Mouse (Mus musculus) MEL (cell line): ENCODE measurements around the gene Clrn2.

Experiments
- CTCF ChIP-seq, 3 experiments: IDR thresholded peaks in 2 of 3; conservative IDR thresholded peaks in 1 of 3; 2 replicates each; pipeline ENCODE4 v1.5.1; 2011 to 2012; ENCODE audit warnings: low read length in 3 of 3, low read depth in 2 of 3, mild to moderate bottlenecking in 2 of 3, improper control_type of control experiment in 1 of 3, inconsistent platforms in 1 of 3, mixed read lengths in 1 of 3, moderate library complexity in 1 of 3; ENCODE audit not compliant: control insufficient read depth in 1 of 3, insufficient read depth in 1 of 3, poor library complexity in 1 of 3, severe bottlenecking in 1 of 3
- EP300 ChIP-seq, 2 experiments: IDR thresholded peaks; 2 replicates each; pipeline ENCODE4 v1.6.1; 2011; ENCODE audit warnings: improper control_type of control experiment in 2 of 2, low read length in 2 of 2, low read depth in 1 of 2, mild to moderate bottlenecking in 1 of 2
- GATA1 ChIP-seq: IDR thresholded peaks from 2 replicates; pipeline ENCODE4 v1.6.1; 2011; ENCODE audit warnings: low read depth, low read length, improper control_type of control experiment
- POLR2A ChIP-seq, 2 experiments: IDR thresholded peaks; 2 replicates each; pipeline ENCODE4 v1.6.1; 2011 to 2012; ENCODE audit warnings: low read length in 2 of 2, mild to moderate bottlenecking in 2 of 2, control low read depth in 1 of 2, improper control_type of control experiment in 1 of 2, low read depth in 1 of 2, moderate library complexity in 1 of 2; ENCODE audit not compliant: control insufficient read depth in 1 of 2, insufficient read depth in 1 of 2, poor library complexity in 1 of 2
- RAD21 ChIP-seq: IDR thresholded peaks from 2 replicates; pipeline ENCODE4 v1.6.1; 2011; ENCODE audit warnings: mild to moderate bottlenecking, low read depth, low read length, improper control_type of control experiment
- TBP ChIP-seq: IDR thresholded peaks from 2 replicates; pipeline ENCODE4 v1.8.0; 2011; ENCODE audit warnings: low read depth, low read length, improper control_type of control experiment
- TCF12 ChIP-seq: IDR thresholded peaks from 2 replicates; pipeline ENCODE4 v1.6.1; 2014; ENCODE audit warnings: low read depth, mild to moderate bottlenecking, inconsistent platforms, low read length, improper control_type of control experiment, moderate library complexity
- UBTF ChIP-seq: IDR thresholded peaks from 2 replicates; pipeline ENCODE4 v1.6.1; 2012; ENCODE audit warnings: low read depth, mild to moderate bottlenecking, inconsistent platforms, low read length, improper control_type of control experiment, moderate library complexity, borderline replicate concordance; ENCODE audit not compliant: insufficient read depth

- no peak for TF ChIP-seq POLR2A (IDR thresholded peaks at IDR 0.05; ENCODE audit: control insufficient read depth in 1 of 2, insufficient read depth in 1 of 2, low read depth in 1 of 2, low read length in 2 of 2, poor library complexity in 1 of 2)
- TF ChIP-seq RAD21, result no peak
- TF ChIP-seq EP300 (IDR thresholded peaks at IDR 0.05; ENCODE audit: low read depth in 1 of 2, low read length in 2 of 2), result no peak
- no peak for TF ChIP-seq CTCF (IDR thresholded peaks at IDR 0.05 in 2 of 3, conservative IDR thresholded peaks at IDR 0.05 in 1 of 3; ENCODE audit: control insufficient read depth in 1 of 3, insufficient read depth in 1 of 3, low read depth in 2 of 3, low read length in 3 of 3, poor library complexity in 1 of 3, severe bottlenecking in 1 of 3)
- no peak for TF ChIP-seq TBP
- TF ChIP-seq TCF12, result no peak
- no peak for TF ChIP-seq GATA1
- no peak for TF ChIP-seq UBTF
Observed at GRCm38 (mm10) chr5:45497564-45497963, 44.0 kb downstream of the Clrn2 start.
